Mouse (Mus musculus): Measurements from ENCODE around the gene Poll.

GRCm38 (mm10) chr19:45596019-45596418, 35.7 kb upstream of the Poll start:
- TF ChIP-seq CTCF (IDR thresholded peaks at IDR 0.05) (no peak), EP300 (IDR thresholded peaks at IDR 0.05; ENCODE audit: insufficient read depth, low read depth, low read length) (0 out of 2 replicates have a peak, but pooled peaks have one; percentile 15), POLR2A (IDR thresholded peaks at IDR 0.05; ENCODE audit: insufficient read depth, low read depth, low read length) (no peak)

Measured in heart, adult 2 months (tissue).